Mouse (Mus musculus) left cerebral cortex, postnatal 25 days (tissue): ENCODE measurements at regions not wholly inside any gene's neighbourhood (a gene's known extent, or its start where the extent isn't known, plus 50 kb on each side); places are given as distances from the start of the nearest gene placed in this dataset.
"Not testable (repeated sequence)": the region's sequence is repeated elsewhere in the genome, so short reads cannot be mapped to it uniquely, and the experiment has no call there.

Experiments
- DNase-seq, 2 experiments: peaks; one replicate each; pipeline ENCODE4 v3.0.0; 2022; ENCODE audit warnings: low spot score in 2 of 2, mixed read lengths in 1 of 2
- intact Hi-C: fragments of 180-260 bp; cut with DNase I; formaldehyde crosslinking; loops from one replicate; pipeline ENCODE4 v1.15.1; 2025

DNA sequence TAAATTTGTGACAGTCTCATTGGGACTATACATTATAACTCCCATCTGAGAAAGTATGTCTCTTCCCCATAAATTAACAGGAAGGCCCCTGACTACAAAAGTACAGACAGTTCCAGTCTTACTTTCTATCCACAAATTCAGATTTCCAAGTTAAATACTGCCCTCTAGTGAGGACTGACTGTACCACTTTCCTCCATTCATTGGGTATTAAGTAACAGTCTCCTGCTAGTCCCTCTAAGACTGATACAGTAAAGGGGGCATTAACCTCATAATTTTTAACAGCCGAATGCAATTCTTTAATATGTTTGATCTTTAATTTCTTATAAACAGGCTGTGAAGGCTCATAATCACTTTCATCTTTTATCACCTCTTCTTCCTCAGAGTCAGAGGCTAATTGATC is 131.0 kb upstream of the Adcyap1 start:
- intact Hi-C loops, result not testable (repeated sequence)
- DNase-seq, result peak; percentile 21 to 60

DNA sequence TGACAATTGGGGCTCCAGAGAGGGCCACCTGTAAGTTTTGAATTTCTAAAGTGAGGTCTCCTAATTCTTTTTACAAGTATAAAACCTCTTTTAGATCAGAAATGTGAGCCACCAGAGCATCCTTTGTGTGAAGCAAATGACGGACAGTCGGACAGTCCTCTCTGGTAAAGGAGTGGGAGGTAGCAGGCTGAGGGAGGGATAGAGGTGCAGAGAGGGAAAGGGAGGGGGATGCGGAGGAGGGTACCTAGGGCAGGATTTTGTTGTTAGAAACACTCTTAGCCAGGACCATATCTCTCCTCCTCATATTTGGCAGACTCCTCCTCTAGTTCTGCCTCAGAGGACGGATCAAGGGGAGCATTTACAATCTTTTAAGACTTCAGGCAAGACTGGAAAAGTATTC is 130.3 kb upstream of the Adcyap1 start:
- peak in 1 of 2 experiments; percentile 13 for DNase-seq
- intact Hi-C loops, result no loop called here

DNA sequence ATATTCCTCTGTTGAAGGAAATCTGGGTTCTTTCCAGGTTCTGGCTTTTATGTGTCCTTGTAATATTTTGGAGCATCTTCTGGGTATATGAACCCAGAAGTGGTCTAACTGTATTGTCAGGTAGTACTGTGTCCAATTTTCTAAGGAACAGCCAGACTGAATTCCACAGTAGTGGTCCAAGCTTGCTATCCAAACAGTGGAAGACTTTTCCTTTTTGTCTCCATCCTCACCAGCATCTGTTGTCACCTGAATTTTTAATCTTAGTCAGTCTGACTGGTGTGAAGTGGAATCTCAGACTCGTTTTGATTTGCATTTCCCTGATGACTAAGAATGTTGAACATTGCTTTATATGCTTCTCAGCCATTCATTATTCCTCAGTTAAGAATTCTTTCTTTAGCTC is 114.8 kb upstream of the Adcyap1 start:
- intact Hi-C loops, result no loop called here

DNA sequence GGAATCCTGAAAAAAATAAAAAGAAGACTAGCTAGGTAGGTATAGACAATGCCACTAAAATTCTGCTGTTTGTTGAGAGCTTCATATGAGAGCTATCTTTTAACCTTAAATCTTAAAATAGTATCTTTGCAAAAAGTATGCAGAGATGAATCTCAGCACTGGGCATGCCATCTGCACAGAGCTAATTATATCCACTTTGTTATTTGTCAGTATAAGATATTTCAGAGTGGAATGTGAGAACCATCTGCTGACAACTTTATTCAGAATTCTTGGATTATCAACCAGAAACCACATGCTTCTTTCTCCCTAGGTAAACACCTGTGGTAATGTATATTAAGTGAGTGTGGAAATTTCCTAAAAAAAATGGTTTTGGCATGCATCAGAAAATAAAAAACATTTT is 94.3 kb upstream of the Adcyap1 start:
- intact Hi-C loops, result loop anchor here (10.0 kb wide), 1 partner anchor 850 kb away; no protein-coding TSS in a partner anchor
- DNase-seq, result peak; percentile 46 to 90

More for the DNA sequence above, 114.8 kb upstream of the Adcyap1 start:
- DNase-seq, result peak in 1 of 2 experiments; percentile 63

DNA sequence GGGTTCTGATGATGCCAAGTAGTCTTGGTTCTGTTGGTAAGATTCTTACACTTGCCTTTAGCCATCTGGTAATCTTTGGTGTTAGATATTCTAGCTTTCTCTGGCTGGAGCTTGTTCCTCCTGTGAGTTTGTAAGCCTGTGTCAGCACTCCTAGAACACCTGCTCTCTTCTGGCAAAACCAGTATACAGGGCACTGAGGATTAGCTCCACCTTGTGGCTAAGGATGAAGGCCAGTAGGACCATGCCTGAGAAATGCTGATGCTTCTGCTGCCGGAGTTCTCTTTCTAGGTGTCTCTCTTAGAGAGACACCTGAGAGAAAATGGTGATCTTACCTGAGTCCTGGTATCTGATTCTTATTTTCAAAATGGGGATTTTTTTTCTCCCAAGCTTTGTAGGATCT is 58.8 kb upstream of the Adcyap1 start:
- peak; percentile 23 to 55 for DNase-seq
- intact Hi-C loops, result loop anchor here (5.0 kb wide), 1 partner anchor 928 kb away; no protein-coding TSS in a partner anchor

DNA sequence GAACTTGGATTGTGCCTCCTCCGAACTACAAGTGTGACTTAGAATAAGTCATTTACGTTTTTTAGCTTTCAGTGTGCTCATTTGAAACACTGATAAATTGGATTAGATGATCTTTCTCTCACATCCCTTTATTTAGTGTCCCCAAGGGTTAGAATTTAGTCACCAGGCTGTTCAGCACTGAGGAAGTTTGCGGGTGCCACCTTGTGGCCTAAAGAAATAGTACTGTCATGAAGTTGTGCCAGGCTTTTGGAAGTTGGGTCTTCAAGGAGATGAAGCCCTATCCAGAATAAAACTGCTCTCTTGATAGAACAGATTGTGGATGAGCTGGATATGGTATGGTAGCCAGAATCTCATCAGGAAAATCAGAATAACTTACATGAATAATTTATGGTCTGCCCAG is 57.7 kb upstream of the Adcyap1 start:
- DNase-seq, result peak; percentile 78 to 85
- intact Hi-C loops, result loop anchor here (5.0 kb wide), 1 partner anchor 929 kb away; no protein-coding TSS in a partner anchor
